ENCODE assay signal across 9 mouse cellular contexts in genomic region chr15:83036900-83037519, GRCm38 (mm10). TPM values are rescaled to one million over a fixed set of nuclear protein-coding genes. Genes with fewer than 3 reads are reported as not detected.
DNase-seq lines count a peak whose midpoint lies in the region; ATAC-seq lines count a peak whose summit lies in the region.
"Had no signal": no experiment of that assay in that cellular context is flagged by ENCODE, and none has a peak within 500 bp of the region (broad histone marks: within the 10 kb centered on the region; RNA-seq: fewer than 3 reads in every experiment).

No protein-coding gene starts in this region.

- H3K9ac ChIP-seq in heart, embryonic 11.5 days (ENCODE audit: low read depth, low read length), result no peak overlapping the region
- H3K9ac ChIP-seq in hindbrain, embryonic 11.5 days (ENCODE audit: low read depth, low read length), result no peak overlapping the region

- peak; percentile 38 to 51 for DNase-seq in heart, adult 18-20 months
- DNase-seq in urinary bladder, postnatal 4 days (ENCODE audit: low spot score in 2 of 2), result peak; percentile 57 to 75
- no peak for DNase-seq in urinary bladder, postnatal 10 days (ENCODE audit: low spot score)
- peak; percentile 59 to 69 for DNase-seq in heart, postnatal 14 days
- peak; percentile 69 for DNase-seq in right cerebral cortex, postnatal 14 days
- DNase-seq in hindbrain, embryonic 11.5 days (ENCODE audit: low spot score), result no peak
- DNase-seq in urinary bladder, adult 2 months (ENCODE audit: low spot score), result no peak

- H3K4me3 ChIP-seq in heart, embryonic 11.5 days (ENCODE audit: low read depth, low read length), result no peak overlapping the region
- H3K4me3 ChIP-seq in hindbrain, embryonic 11.5 days (ENCODE audit: low read depth, low read length), result no peak overlapping the region
- H3K4me3 ChIP-seq: erythroblast, embryonic 14.5 days had no signal

- intact Hi-C loops in heart, postnatal 14 days (cut with DNase I), result loop anchor here (1.0 to 5.0 kb wide), 5 partner anchors 75 to 232 kb away; no protein-coding TSS in a partner anchor

- H3K9me3 ChIP-seq in heart, embryonic 11.5 days (replicated peaks; ENCODE audit: control insufficient read depth, low read length), result no peaks in the 10 kb centered on the region
- H3K9me3 ChIP-seq in hindbrain, embryonic 11.5 days (ENCODE audit: control insufficient read depth, low read length), result no peaks in the 10 kb centered on the region

- WGBS in heart, embryonic 11.5 days (ENCODE audit: insufficient replicate concordance), result 72% methylated on average over 14 of the region's 14 CpGs
- WGBS in hindbrain, embryonic 11.5 days, result 90% methylated on average over 14 of the region's 14 CpGs

- H3K27ac ChIP-seq in heart, embryonic 11.5 days (ENCODE audit: low read depth, low read length), result no peak overlapping the region
- H3K27ac ChIP-seq in hindbrain, embryonic 11.5 days (ENCODE audit: low read depth, low read length), result no peak overlapping the region

- no peak for ATAC-seq in heart, embryonic 11.5 days (replicated peaks; ENCODE audit: insufficient number of reproducible peaks, low FRiP score, low TSS enrichment)
- ATAC-seq in hindbrain, embryonic 11.5 days (ENCODE audit: low FRiP score), result no peak

- peaks cover 16% of the 10 kb centered on the region for H3K27me3 ChIP-seq in heart, embryonic 11.5 days (ENCODE audit: control insufficient read depth, insufficient read depth, low read length)
- H3K27me3 ChIP-seq in hindbrain, embryonic 11.5 days (ENCODE audit: control insufficient read depth, insufficient read depth, low read length), result peaks cover 16% of the 10 kb centered on the region; the same call in 1 of the 2 replicates

- no peak overlapping the region for H3K4me2 ChIP-seq in heart, embryonic 11.5 days
- H3K4me2 ChIP-seq in hindbrain, embryonic 11.5 days (replicated peaks; ENCODE audit: low read depth, low read length), result no peak overlapping the region

- no peaks in the 10 kb centered on the region for H3K36me3 ChIP-seq in heart, embryonic 11.5 days (ENCODE audit: control insufficient read depth, insufficient read depth, low read length)
- no peaks in the 10 kb centered on the region for H3K36me3 ChIP-seq in hindbrain, embryonic 11.5 days (ENCODE audit: control insufficient read depth, insufficient read depth, low read length)

- peaks cover 34% of the 10 kb centered on the region for H3K4me1 ChIP-seq in heart, embryonic 11.5 days (ENCODE audit: control insufficient read depth, insufficient read depth, low read length)
- peaks cover 19% of the 10 kb centered on the region for H3K4me1 ChIP-seq in hindbrain, embryonic 11.5 days (replicated peaks; ENCODE audit: control insufficient read depth, insufficient read depth, low read length)

RNA-seq across cellular contexts. Expression of gene Nfam1, which starts 3.9 kb away (rescaled TPM):
- total RNA-seq in heart, adult 18-20 months (2021), result 1 to 10 TPM; 1.5 to 2.0 TPM
- polyA plus RNA-seq in heart, embryonic 11.5 days (2014; fragmentation: Nextera tagmentation; extraction: Ambion mirVana), result 1.6 and 1.7 TPM in 2 replicates
- 1 to 10 TPM; 2.2 to 2.4 TPM for total RNA-seq in heart, postnatal 14 days (2021)
- polyA plus RNA-seq in hindbrain, embryonic 11.5 days (2014; fragmentation: Nextera tagmentation; extraction: Ambion mirVana), result 2.1 and 2.3 TPM in 2 replicates
- polyA plus RNA-seq in urinary bladder, adult 2 months (2012; rRNA removed), result 4.6 and 5.0 TPM in 2 replicates

RNA-seq across cellular contexts. Expression of gene Tcf20, which starts 49.3 kb away (rescaled TPM):
- total RNA-seq in heart, adult 18-20 months (2021), result 10 to 100 TPM; 48.2 to 56.6 TPM
- 6.7 TPM in 2 replicates for polyA plus RNA-seq in heart, embryonic 11.5 days (2014; fragmentation: Nextera tagmentation; extraction: Ambion mirVana)
- 10 to 100 TPM; 49.9 to 59.1 TPM for total RNA-seq in heart, postnatal 14 days (2021)
- 12.6 and 14.8 TPM in 2 replicates for polyA plus RNA-seq in hindbrain, embryonic 11.5 days (2014; fragmentation: Nextera tagmentation; extraction: Ambion mirVana)
- polyA plus RNA-seq in urinary bladder, adult 2 months (2012; rRNA removed), result 15.0 and 21.0 TPM in 2 replicates

RNA-seq across cellular contexts. Expression of gene Serhl, which starts 52.3 kb away (rescaled TPM):
- total RNA-seq in heart, adult 18-20 months (2021), result 10 to 100 TPM; 46.1 to 55.5 TPM
- 56.4 and 68.5 TPM in 2 replicates for polyA plus RNA-seq in heart, embryonic 11.5 days (2014; fragmentation: Nextera tagmentation; extraction: Ambion mirVana)
- total RNA-seq in heart, postnatal 14 days (2021), result 10 to 100 TPM; 48.1 to 49.4 TPM
- polyA plus RNA-seq in hindbrain, embryonic 11.5 days (2014; fragmentation: Nextera tagmentation; extraction: Ambion mirVana), result 40.2 and 42.6 TPM in 2 replicates
- polyA plus RNA-seq in urinary bladder, adult 2 months (2012; rRNA removed), result 48.2 and 70.3 TPM in 2 replicates

Comparison
In these comparisons a context has a peak if more than half of its experiments do, and no peak if none do; other contexts are left out.
1. DNase-seq: peak in heart, adult 18-20 months (2 of 2), urinary bladder, postnatal 4 days (2 of 2), heart, postnatal 14 days (2 of 2) and right cerebral cortex, postnatal 14 days (single experiment); none in urinary bladder, postnatal 10 days (single experiment), hindbrain, embryonic 11.5 days (single experiment) and urinary bladder, adult 2 months (single experiment).